In the genomic region with DNA sequence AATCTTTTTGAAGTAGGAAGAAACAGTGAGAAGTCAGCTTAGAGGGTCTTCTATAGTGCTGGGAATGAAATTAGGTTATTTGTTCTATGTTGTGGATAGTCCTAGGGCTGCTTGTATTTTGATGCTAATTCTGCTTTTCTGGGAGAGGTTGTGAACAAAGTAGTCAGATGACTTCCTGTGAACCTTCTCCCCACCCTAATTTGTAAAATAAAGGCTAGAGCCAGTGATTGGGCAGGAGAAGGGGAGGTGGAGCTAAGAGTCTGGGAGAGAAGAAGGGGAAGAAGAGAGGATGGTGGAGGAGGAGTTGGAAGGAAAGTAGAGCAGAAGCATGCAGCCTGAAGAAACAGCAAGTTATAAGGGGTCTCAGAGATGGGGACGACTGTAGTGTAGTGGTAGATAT, we compare ENCODE assay signal across 30 mouse cellular contexts.
"Had no signal": no experiment of that assay in that cellular context is flagged by ENCODE, and none has a peak within 500 bp of the region (broad histone marks: within the 10 kb centered on the region; RNA-seq: fewer than 3 reads in every experiment).

No protein-coding gene starts in this region.

- H3K27ac ChIP-seq: heart, embryonic 13.5 days; heart, embryonic 15.5 days; hindbrain, embryonic 10.5 days; hindbrain, embryonic 12.5 days; hindbrain, embryonic 13.5 days; hindbrain, embryonic 14.5 days; hindbrain, embryonic 15.5 days; hindbrain, postnatal 0 days; intestine, embryonic 15.5 days; kidney, embryonic 15.5 days; kidney, postnatal 0 days; layer of hippocampus, adult 2 months; left cerebral cortex, adult 2 months had no signal

- H3K4me1 ChIP-seq: heart, embryonic 12.5 days; heart, embryonic 13.5 days; heart, embryonic 15.5 days; hindbrain, embryonic 10.5 days; hindbrain, embryonic 12.5 days; hindbrain, embryonic 13.5 days; hindbrain, embryonic 15.5 days; intestine, embryonic 15.5 days; kidney, embryonic 15.5 days had no signal

- H3K36me3 ChIP-seq: heart, embryonic 12.5 days; heart, embryonic 13.5 days; heart, embryonic 15.5 days; hindbrain, embryonic 10.5 days; hindbrain, embryonic 12.5 days; hindbrain, embryonic 13.5 days; hindbrain, embryonic 15.5 days; intestine, embryonic 15.5 days; kidney, embryonic 15.5 days had no signal

- H3K4me3 ChIP-seq: heart, embryonic 12.5 days; heart, embryonic 13.5 days; heart, embryonic 15.5 days; hindbrain, embryonic 10.5 days; hindbrain, embryonic 12.5 days; hindbrain, embryonic 13.5 days; hindbrain, embryonic 15.5 days; intestine, embryonic 15.5 days; kidney, embryonic 15.5 days; layer of hippocampus, adult 2 months; left cerebral cortex, adult 2 months had no signal

- DNase-seq: heart, postnatal 10 days; heart, postnatal 14 days; heart, postnatal 36 days; heart, postnatal 4 days; kidney, adult 11 months; kidney, adult 18-20 months; kidney, adult 2 months; kidney, adult 8-10 months; kidney, adult 9 months; kidney, postnatal 10 days; kidney, postnatal 14 days; kidney, postnatal 25 days; kidney, postnatal 36 days; kidney, postnatal 4 days; layer of hippocampus, adult 9-11 months; layer of hippocampus, postnatal 36 days had no signal

- H3K9me3 ChIP-seq: heart, embryonic 12.5 days; heart, embryonic 13.5 days; heart, embryonic 15.5 days; hindbrain, embryonic 10.5 days; hindbrain, embryonic 12.5 days; hindbrain, embryonic 13.5 days; hindbrain, embryonic 15.5 days; intestine, embryonic 15.5 days; kidney, embryonic 15.5 days had no signal

- H3K27me3 ChIP-seq: heart, embryonic 12.5 days; heart, embryonic 13.5 days; heart, embryonic 15.5 days; hindbrain, embryonic 12.5 days; hindbrain, embryonic 13.5 days; hindbrain, embryonic 15.5 days; intestine, embryonic 15.5 days; kidney, embryonic 15.5 days had no signal

- H3K9ac ChIP-seq: heart, embryonic 12.5 days; heart, embryonic 13.5 days; heart, embryonic 15.5 days; hindbrain, embryonic 12.5 days; hindbrain, embryonic 13.5 days; hindbrain, embryonic 14.5 days; hindbrain, embryonic 15.5 days; intestine, embryonic 15.5 days; kidney, embryonic 15.5 days had no signal
